Mouse (Mus musculus) bone marrow macrophage, adult 2 months (primary cell): ENCODE data around the gene Atf7.

Experiments
- CTCF ChIP-seq: IDR thresholded peaks from 2 replicates; pipeline ENCODE4 v1.5.1; 2012; ENCODE audit warnings: low read depth, mild to moderate bottlenecking, low read length, moderate library complexity
- POLR2A ChIP-seq: IDR thresholded peaks from 2 replicates; pipeline ENCODE4 v1.6.1; 2012; ENCODE audit warnings: mild to moderate bottlenecking, low read depth, low read length, borderline replicate concordance

DNA sequence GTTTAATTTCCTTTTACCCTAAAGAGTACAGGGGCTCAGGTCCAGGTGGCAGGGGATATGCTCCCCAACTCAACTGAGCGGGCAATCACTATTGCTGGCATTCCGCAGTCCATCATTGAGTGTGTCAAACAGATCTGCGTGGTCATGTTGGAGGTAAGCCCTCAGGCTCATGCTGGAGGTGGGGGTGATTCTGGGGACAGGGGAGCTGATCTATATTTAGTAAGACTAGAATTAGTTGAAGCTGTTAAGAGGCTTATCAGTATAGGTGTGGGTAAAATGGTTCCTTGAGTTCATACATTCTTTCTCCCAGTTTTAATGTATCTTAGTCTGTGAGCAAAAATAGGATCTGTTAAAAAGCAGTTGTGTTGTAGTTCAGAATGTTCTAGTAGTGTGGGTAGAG, 142.1 kb downstream of the Atf7 start:
- TF ChIP-seq CTCF (no peak), POLR2A (no peak)
